Mouse (Mus musculus) limb, embryonic 13.5 days (tissue): ENCODE data around the gene Gm21680. TPM values are rescaled to one million over a fixed set of nuclear protein-coding genes. Genes with fewer than 3 reads are reported as not detected.

Source experiments
- polyA plus RNA-seq: library from polyadenylated mRNA; unstranded; fragments of >200 nt; fragmentation: Nextera tagmentation; extraction: Ambion mirVana; gene quantifications from 2 replicates; pipeline ENCODE4 v1.2.1, GENCODE M21; 2015

The Gm21680 gene
- polyA plus RNA-seq, 1 experiment from 2014 or later: 0.15 TPM

Other genes with a start within 250 kb of the Gm21680 start
- gene Actr3b, start 212.7 kb downstream of the Gm21680 start, polyA plus RNA-seq: 3.0 and 3.3 TPM in 2 replicates
- gene Gm21663, start 30.3 kb downstream of the Gm21680 start, polyA plus RNA-seq: 0.10 TPM in 1 of 2 replicates, not detected in the other
- gene Gm21671, start 18.2 kb downstream of the Gm21680 start, polyA plus RNA-seq: 0.10 TPM in 1 of 2 replicates, not detected in the other
- gene Gm21698, start 16.0 kb upstream of the Gm21680 start, polyA plus RNA-seq: 0.11 TPM in 1 of 2 replicates, not detected in the other
- 0.09 TPM in 1 of 2 replicates, not detected in the other for gene Gm1979, start 32.1 kb upstream of the Gm21680 start, polyA plus RNA-seq
- gene Gm5862, start 50.3 kb upstream of the Gm21680 start, polyA plus RNA-seq: not detected in 2 replicates
- gene Speer4a, start 66.9 kb upstream of the Gm21680 start, polyA plus RNA-seq: 0.08 TPM in 1 of 2 replicates, not detected in the other
- gene Gm7347, start 85.9 kb upstream of the Gm21680 start, polyA plus RNA-seq: not detected in 2 replicates
- gene Gm10471, start 116.6 kb upstream of the Gm21680 start, polyA plus RNA-seq: not detected in 2 replicates
- not detected in 2 replicates for gene 5031410I06Rik, start 132.7 kb upstream of the Gm21680 start, polyA plus RNA-seq
- gene Gm10220, start 148.8 kb upstream of the Gm21680 start, polyA plus RNA-seq: 0.06 TPM in 1 of 2 replicates, not detected in the other